Mouse (Mus musculus) gastrocnemius, postnatal 14 days (tissue): Measurements from ENCODE around the gene Gpr18. TPM values are rescaled to one million over a fixed set of nuclear protein-coding genes. Genes with fewer than 3 reads are reported as not detected.
A peak's percentile ranks its signal among the peaks of the same experiment; 100 is the strongest.
"Not testable (repeated sequence)": the region's sequence is repeated elsewhere in the genome, so short reads cannot be mapped to it uniquely, and the experiment has no call there.

ENCODE experiments used
- DNase-seq: peaks from one replicate; pipeline ENCODE4 v3.0.0; 2021; ENCODE audit warnings: mixed read lengths
- intact Hi-C: fragments of 180-260 bp; cut with DNase I; formaldehyde crosslinking; loops from one replicate; pipeline ENCODE4 v1.15.1; 2025; ENCODE audit warnings: low total_unique reads
- total RNA-seq, 2 experiments: library from RNA; stranded (reverse); gene quantifications; 2 replicates each; pipeline ENCODE4 v1.2.3; 2021

The Gpr18 gene
- total RNA-seq, 2 experiments from 2014 or later: not detected

- DNase-seq: no peak
- intact Hi-C loops: no loop called here
Observed at GRCm38 (mm10) chr14:121898509-121898908, 17.1 kb downstream of the Gpr18 start.

- no peak for DNase-seq
- intact Hi-C loops: no loop called here
Observed at GRCm38 (mm10) chr14:121897773-121898172, 17.8 kb downstream of the Gpr18 start.

DNA sequence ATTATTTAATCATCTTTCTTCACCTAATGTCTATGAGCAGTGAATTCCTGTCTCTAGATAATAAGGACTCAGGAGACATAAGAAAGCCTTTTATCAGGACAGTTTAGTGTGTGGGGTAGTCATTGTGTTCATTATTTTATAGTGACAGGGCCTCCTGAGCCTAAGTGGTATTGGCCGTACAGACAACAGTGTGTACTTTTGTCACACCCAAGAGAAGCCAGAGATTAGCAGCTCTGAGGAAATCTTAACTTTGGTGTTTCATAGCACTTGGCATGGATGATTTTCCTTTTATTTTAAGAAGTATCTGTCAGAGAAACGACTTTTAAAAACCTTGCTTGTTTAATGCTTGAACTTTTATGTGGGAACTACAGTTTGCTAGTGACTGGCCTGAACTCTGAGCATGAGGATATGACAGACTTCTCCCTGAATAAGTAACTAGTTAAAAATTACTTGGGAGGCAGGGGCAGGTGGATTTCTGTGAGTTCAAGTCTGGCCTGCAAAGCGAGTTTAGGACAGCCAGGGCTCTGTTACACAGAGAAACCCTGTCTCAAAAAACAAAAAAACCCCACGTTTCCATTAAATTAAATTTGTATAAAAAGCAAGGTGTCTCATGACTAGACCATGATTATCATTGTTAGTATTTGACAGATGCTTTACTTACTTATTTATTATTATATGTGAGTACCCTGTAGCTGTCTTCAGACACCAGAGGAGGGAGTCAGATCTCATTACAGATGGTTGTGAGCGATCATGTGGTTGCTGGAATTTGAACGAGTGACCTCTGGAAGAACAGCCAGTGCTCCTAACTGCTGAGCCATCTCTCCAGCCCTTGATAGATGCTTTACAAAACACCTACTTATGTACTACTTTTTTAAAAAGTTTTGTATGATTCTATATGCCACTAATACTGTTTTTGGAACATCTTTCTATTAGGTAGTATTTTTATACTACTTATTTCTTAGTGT is 19.2 kb downstream of the Gpr18 start:
- no peak for DNase-seq
- intact Hi-C loops: no loop called here

DNA sequence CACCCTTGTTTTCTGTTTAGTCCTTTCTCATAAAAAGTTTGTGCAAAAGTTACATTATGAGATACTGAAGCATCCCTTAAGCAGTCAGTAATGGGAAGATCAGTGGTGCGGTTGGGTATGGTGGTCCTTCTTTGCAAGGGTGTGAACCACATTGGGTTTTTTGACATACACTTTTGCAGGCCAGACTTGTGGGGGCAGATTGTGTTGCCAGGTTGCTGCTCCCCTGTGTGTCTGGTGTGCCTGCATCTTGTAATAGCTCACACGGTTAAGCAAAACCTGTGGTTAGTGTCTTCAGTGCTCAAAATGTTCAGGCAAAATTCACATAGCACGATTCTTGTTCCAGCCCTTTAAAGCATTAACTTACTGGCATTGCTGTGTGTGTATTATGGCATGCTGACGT is 20.3 kb downstream of the Gpr18 start:
- no peak for DNase-seq
- intact Hi-C loops: no loop called here

GRCm38 (mm10) chr14:121894511-121895135 is 21.0 kb downstream of the Gpr18 start:
- intact Hi-C loops: no loop called here
- no peak for DNase-seq

DNA sequence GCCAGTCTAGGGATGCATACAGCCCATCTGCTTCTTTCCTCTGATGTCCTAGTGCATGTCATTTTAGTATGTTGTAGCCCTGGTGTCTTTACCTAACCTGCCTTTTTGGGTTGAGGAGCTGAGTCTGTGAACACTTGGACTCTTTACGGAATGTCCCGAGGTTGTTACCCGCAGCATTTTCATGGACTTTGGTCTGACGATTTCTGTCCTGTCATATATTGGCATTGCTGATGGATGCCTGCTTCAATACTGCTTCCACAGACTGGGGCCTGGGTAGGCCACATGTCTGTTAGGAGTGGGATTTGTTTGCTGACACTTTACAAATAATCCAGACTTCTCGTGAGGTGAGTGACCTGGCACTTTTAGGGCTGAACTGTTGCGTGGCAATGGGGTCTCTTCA is 21.8 kb downstream of the Gpr18 start:
- intact Hi-C loops: no loop called here
- no peak for DNase-seq

GRCm38 (mm10) chr14:121884150-121884797 is 31.3 kb downstream of the Gpr18 start:
- intact Hi-C loops: no loop called here

DNA sequence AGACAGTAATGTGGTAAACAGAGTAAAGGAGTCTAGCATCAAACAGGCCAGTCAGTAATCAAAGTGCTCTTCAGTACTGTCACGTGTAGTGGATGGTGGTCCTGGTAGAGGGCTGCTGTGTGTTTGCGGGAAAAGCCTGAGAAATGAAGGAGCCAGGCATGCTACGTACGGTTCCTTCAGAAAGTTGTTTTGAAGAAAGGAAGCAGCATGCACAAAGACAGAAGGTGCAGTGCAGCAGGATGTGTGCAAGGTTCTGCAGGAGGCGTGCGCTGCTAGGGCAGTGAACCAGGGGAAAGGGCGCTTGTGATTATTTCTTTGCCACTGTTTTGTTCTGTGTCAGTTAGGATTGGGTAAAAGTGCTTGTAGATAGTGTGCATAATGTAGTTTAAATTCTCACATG is 34.4 kb downstream of the Gpr18 start:
- intact Hi-C loops: no loop called here
- DNase-seq: no peak

More at GRCm38 (mm10) chr14:121884150-121884797, 31.3 kb downstream of the Gpr18 start:
- no peak for DNase-seq

GRCm38 (mm10) chr14:121879266-121879840 is 36.2 kb downstream of the Gpr18 start:
- intact Hi-C loops: no loop called here
- DNase-seq: no peak

DNA sequence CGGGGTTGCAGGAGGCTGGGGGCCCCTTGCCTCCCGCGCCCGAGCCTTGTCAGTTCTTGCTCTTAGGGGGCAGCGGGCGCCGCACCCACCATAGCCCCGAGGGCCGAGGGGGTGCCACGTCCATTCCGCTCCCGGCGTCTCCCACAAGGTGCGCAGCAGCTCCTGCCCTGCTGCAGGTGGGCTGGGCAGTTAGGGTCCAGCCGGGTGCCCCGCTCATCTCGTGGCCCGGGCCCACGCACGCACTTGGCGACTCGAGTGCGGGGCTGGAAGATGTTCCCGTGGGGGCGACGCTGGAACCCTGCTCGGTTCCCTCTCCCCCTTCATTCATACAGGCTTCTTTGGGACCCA is 36.7 kb downstream of the Gpr18 start:
- no peak for DNase-seq
- intact Hi-C loops: no loop called here

GRCm38 (mm10) chr14:121878176-121878858 is 37.3 kb downstream of the Gpr18 start, which contains the start of gene Ubac2:
TSS of gene Ubac2 (plus strand) at chr14:121878620.
- DNase-seq: peak; percentile 99
- intact Hi-C loops: no loop called here

- intact Hi-C loops: no loop called here
- DNase-seq: no peak
Observed at GRCm38 (mm10) chr14:121877640-121878039, 37.9 kb downstream of the Gpr18 start.

- intact Hi-C loops: no loop called here
- DNase-seq: no peak
Observed at GRCm38 (mm10) chr14:121876860-121877259, 38.7 kb downstream of the Gpr18 start.

DNA sequence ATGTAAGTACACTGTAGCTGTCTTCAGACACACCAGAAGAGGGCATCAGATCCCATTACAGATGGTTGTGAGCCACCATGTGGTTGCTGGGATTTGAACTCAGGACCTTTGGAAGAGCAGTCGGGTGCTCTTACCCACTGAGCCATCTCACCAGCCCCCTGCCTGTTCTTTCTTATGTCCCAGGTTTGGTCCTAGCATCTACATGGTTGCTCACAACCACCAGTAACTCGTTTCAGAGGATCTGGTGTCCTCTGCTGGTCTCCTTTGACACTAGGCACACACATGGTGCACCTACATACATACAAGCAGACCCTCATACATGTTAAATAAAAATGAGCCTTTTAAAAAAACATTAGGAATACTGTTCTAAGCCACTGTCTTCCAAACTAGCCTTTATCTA is 39.4 kb downstream of the Gpr18 start:
- DNase-seq, intact Hi-C loops: not testable (repeated sequence)

- intact Hi-C loops: no loop called here
Observed at GRCm38 (mm10) chr14:121873646-121874045, 41.9 kb downstream of the Gpr18 start.

DNA sequence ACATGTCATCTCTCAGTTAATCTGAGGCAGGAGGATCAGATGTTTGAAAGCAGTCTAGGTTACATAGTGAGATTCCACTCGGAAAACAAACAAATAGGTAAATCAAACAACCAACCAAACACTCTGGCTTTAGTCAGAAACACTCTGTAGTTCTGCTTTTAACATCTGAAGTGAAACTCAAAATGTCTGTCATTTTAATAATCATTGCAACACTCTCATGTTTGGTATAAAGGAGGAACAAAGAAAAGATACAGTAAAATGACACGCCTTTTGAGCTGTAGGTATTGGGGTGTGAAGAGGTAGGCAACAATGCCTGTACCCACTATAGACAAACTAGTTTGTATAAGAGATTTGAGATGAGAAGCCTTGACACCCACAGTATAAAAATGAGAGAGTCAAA is 42.4 kb downstream of the Gpr18 start:
- no peak for DNase-seq
- intact Hi-C loops: no loop called here

More at GRCm38 (mm10) chr14:121873646-121874045, 41.9 kb downstream of the Gpr18 start:
- no peak for DNase-seq

DNA sequence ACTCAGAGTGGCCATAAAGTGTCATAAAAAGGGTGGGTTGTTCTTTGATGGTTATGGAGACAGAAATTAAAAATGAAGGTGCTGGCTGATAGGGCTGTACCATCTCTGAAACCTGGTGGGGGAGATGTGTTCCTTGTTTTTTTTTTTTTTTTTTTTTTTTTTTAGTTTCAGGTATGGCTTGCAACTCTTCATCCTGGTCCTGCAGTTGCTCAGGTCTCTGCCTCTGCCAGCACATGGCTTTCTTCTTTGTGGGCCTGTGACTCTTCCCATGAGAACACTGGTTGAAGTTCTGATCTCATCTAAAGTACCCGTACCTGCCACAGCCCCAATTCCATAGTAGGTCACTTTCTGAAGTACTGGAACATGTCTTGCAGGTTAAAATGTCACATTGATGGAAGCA is 42.8 kb downstream of the Gpr18 start:
- intact Hi-C loops: no loop called here

GRCm38 (mm10) chr14:121869111-121869510 is 46.5 kb downstream of the Gpr18 start:
- DNase-seq: no peak
- intact Hi-C loops: loop anchor here (5.0 kb wide), 2 partner anchors 48 to 193 kb away; partner anchors contain the start of gene Gpr18

More for the DNA sequence above, 42.8 kb downstream of the Gpr18 start:
- no peak for DNase-seq

GRCm38 (mm10) chr14:121866574-121866973 is 49.0 kb downstream of the Gpr18 start:
- DNase-seq: no peak
- intact Hi-C loops: loop anchor here (5.0 kb wide), 2 partner anchors 51 to 196 kb away; partner anchors contain the start of gene Gpr18
